8 mouse cellular contexts compared by ENCODE assay signal in the genomic region with DNA sequence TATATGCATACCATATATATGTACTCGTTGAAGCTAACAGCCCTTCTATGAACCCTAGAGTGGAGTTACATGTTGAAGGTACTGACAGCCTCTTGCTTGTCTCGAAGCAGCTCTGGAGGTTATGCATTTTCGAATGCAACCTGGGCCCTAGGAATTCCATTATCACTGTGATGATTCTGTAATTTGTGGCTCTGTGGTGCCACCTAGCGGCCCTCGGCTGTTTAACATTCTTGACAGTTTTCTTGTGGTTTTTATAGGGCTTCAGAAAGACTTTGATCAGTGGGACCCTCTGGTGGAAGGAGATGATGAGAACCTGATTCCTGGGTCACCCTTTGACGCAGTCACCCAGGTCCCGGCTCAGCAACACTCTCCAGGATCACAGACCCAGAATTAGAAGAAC. TPM values are rescaled to one million over a fixed set of nuclear protein-coding genes. Genes with fewer than 3 reads are reported as not detected.
A peak's percentile ranks its signal among the peaks of the same experiment; 100 is the strongest.
DNase-seq lines count a peak whose midpoint lies in the region; ATAC-seq and TF ChIP-seq lines count a peak whose summit lies in the region.

No protein-coding gene starts in this region.

- H3K79me2 ChIP-seq in liver, adult 2 months (ENCODE audit: control insufficient read depth, insufficient read depth, low read length): no peaks in the 10 kb centered on the region

- TF ChIP-seq POLR2A in liver, adult 2 months (IDR thresholded peaks at IDR 0.05; ENCODE audit: extremely low read depth, insufficient read depth, low read length): no peak

- H3K4me3 ChIP-seq in forebrain, embryonic 10.5 days: no peak overlapping the region
- no peak overlapping the region for H3K4me3 ChIP-seq in intestine, postnatal 0 days (ENCODE audit: low read depth, low read length)
- no peak overlapping the region for H3K4me3 ChIP-seq in liver, adult 2 months (ENCODE audit: insufficient read depth, low read depth, low read length)
- no peak overlapping the region for H3K4me3 ChIP-seq in neural tube, embryonic 13.5 days

- no peaks in the 10 kb centered on the region for H3K36me3 ChIP-seq in forebrain, embryonic 10.5 days (replicated peaks)
- H3K36me3 ChIP-seq in intestine, postnatal 0 days (ENCODE audit: control insufficient read depth, insufficient read depth): no peaks in the 10 kb centered on the region; the same call in 1 of the 2 replicates
- no peaks in the 10 kb centered on the region for H3K36me3 ChIP-seq in liver, adult 2 months (ENCODE audit: control insufficient read depth, insufficient read depth, low read length)
- no peaks in the 10 kb centered on the region for H3K36me3 ChIP-seq in neural tube, embryonic 13.5 days

- peak; percentile 27 for DNase-seq in urinary bladder, postnatal 14 days (ENCODE audit: low spot score)
- no peak for DNase-seq in urinary bladder, postnatal 36 days (ENCODE audit: low spot score in 2 of 2)
- DNase-seq in c-Kit-negative CD71-positive TER-119-positive erythroid progenitor cells, embryonic 14.5 days (ENCODE audit: low read depth, low spot score): peak; percentile 12
- DNase-seq in forebrain, embryonic 10.5 days (ENCODE audit: extremely low spot score, low spot score): peak; percentile 76
- no peak for DNase-seq in liver, adult 2 months (ENCODE audit: extremely low read depth, low read depth, low spot score)
- DNase-seq in urinary bladder, adult 2 months (ENCODE audit: low spot score): no peak

- no peak overlapping the region for H3K9ac ChIP-seq in intestine, postnatal 0 days (ENCODE audit: low read depth, low read length)
- H3K9ac ChIP-seq in liver, adult 2 months (ENCODE audit: low read depth, low read length): no peak overlapping the region
- H3K9ac ChIP-seq in neural tube, embryonic 13.5 days: no peak overlapping the region

- 33% methylated on average over 7 of the region's 7 CpGs for WGBS in forebrain, embryonic 10.5 days
- 14% methylated on average over 7 of the region's 7 CpGs for WGBS in intestine, postnatal 0 days
- WGBS in liver, adult 2 months: 19% methylated on average over 7 of the region's 7 CpGs
- WGBS in neural tube, embryonic 13.5 days: 24% methylated on average over 7 of the region's 7 CpGs

- H3K9me3 ChIP-seq in forebrain, embryonic 10.5 days: no peaks in the 10 kb centered on the region
- H3K9me3 ChIP-seq in intestine, postnatal 0 days (ENCODE audit: control insufficient read depth): no peaks in the 10 kb centered on the region
- no peaks in the 10 kb centered on the region for H3K9me3 ChIP-seq in neural tube, embryonic 13.5 days

- H3K4me2 ChIP-seq in intestine, postnatal 0 days (replicated peaks; ENCODE audit: low read depth): no peak overlapping the region
- H3K4me2 ChIP-seq in neural tube, embryonic 13.5 days: no peak overlapping the region

- H3K27ac ChIP-seq in forebrain, embryonic 10.5 days: no peak overlapping the region
- no peak overlapping the region for H3K27ac ChIP-seq in intestine, postnatal 0 days (ENCODE audit: low read depth, low read length)
- H3K27ac ChIP-seq in liver, adult 2 months (replicated peaks; ENCODE audit: insufficient read depth, low read depth, low read length): no peak overlapping the region
- no peak overlapping the region for H3K27ac ChIP-seq in neural tube, embryonic 13.5 days (replicated peaks)

- TF ChIP-seq CTCF in intestine, postnatal 0 days (IDR thresholded peaks at IDR 0.05; ENCODE audit: low read depth): peak; percentile 87
- TF ChIP-seq CTCF in liver, adult 2 months (IDR thresholded peaks at IDR 0.05; ENCODE audit: low read depth, low read length): peak; percentile 69; the same call in 1 of the 2 replicates

- no peak for ATAC-seq in intestine, postnatal 0 days
- ATAC-seq in neural tube, embryonic 13.5 days (ENCODE audit: low read depth): peak; percentile 46; the same call in 1 of the 2 replicates

- H3K4me1 ChIP-seq in forebrain, embryonic 10.5 days: no peaks in the 10 kb centered on the region
- H3K4me1 ChIP-seq in intestine, postnatal 0 days (replicated peaks; ENCODE audit: control insufficient read depth, insufficient read depth, low read length): no peaks in the 10 kb centered on the region
- H3K4me1 ChIP-seq in liver, adult 2 months (ENCODE audit: control insufficient read depth, insufficient read depth, low read length): no peaks in the 10 kb centered on the region
- H3K4me1 ChIP-seq in neural tube, embryonic 13.5 days (replicated peaks): no peaks in the 10 kb centered on the region

- no peaks in the 10 kb centered on the region for H3K27me3 ChIP-seq in forebrain, embryonic 10.5 days (ENCODE audit: poor library complexity, severe bottlenecking)
- no peaks in the 10 kb centered on the region for H3K27me3 ChIP-seq in intestine, postnatal 0 days (replicated peaks; ENCODE audit: control insufficient read depth, insufficient read depth, low read length)
- H3K27me3 ChIP-seq in liver, adult 2 months (ENCODE audit: control insufficient read depth, insufficient read depth, low read length): no peaks in the 10 kb centered on the region
- H3K27me3 ChIP-seq in neural tube, embryonic 13.5 days: no peaks in the 10 kb centered on the region

RNA-seq across cellular contexts. Expression of a gene that starts 18.5 kb away (rescaled TPM):
- polyA plus RNA-seq in forebrain, embryonic 10.5 days (2016; fragmentation: Nextera tagmentation; extraction: Ambion mirVana): 0.02 and 0.37 TPM in 2 replicates
- 2.5 and 2.6 TPM in 2 replicates for polyA plus RNA-seq in intestine, postnatal 0 days (2015; fragmentation: Nextera tagmentation; extraction: Ambion mirVana)
- not detected in 2 replicates for total RNA-seq in liver, adult 2 months (2014; rRNA removed)
- not detected in 2 replicates for polyA plus RNA-seq in liver, adult 2 months (2012; rRNA removed)
- polyA plus RNA-seq in neural tube, embryonic 13.5 days (2015; fragmentation: Nextera tagmentation; extraction: Ambion mirVana): 0.25 and 0.87 TPM in 2 replicates
- polyA plus RNA-seq in urinary bladder, adult 2 months (2012; rRNA removed): 0.14 and 0.38 TPM in 2 replicates

RNA-seq across cellular contexts. Expression of a gene that starts 43.7 kb away (rescaled TPM):
- 2.6 and 3.8 TPM in 2 replicates for polyA plus RNA-seq in forebrain, embryonic 10.5 days (2016; fragmentation: Nextera tagmentation; extraction: Ambion mirVana)
- polyA plus RNA-seq in intestine, postnatal 0 days (2015; fragmentation: Nextera tagmentation; extraction: Ambion mirVana): 27.9 and 31.9 TPM in 2 replicates
- 2.0 and 2.1 TPM in 2 replicates for total RNA-seq in liver, adult 2 months (2014; rRNA removed)
- polyA plus RNA-seq in liver, adult 2 months (2012; rRNA removed): 0.50 and 0.86 TPM in 2 replicates
- 63.6 and 66.2 TPM in 2 replicates for polyA plus RNA-seq in neural tube, embryonic 13.5 days (2015; fragmentation: Nextera tagmentation; extraction: Ambion mirVana)
- polyA plus RNA-seq in urinary bladder, adult 2 months (2012; rRNA removed): 52.2 and 55.9 TPM in 2 replicates

RNA-seq across cellular contexts. Expression of a gene that starts 55.4 kb away (rescaled TPM):
- polyA plus RNA-seq in forebrain, embryonic 10.5 days (2016; fragmentation: Nextera tagmentation; extraction: Ambion mirVana): 33.3 and 38.0 TPM in 2 replicates
- polyA plus RNA-seq in intestine, postnatal 0 days (2015; fragmentation: Nextera tagmentation; extraction: Ambion mirVana): 2.9 and 3.2 TPM in 2 replicates
- total RNA-seq in liver, adult 2 months (2014; rRNA removed): 2.6 and 3.0 TPM in 2 replicates
- polyA plus RNA-seq in liver, adult 2 months (2012; rRNA removed): 0.42 and 1.2 TPM in 2 replicates
- 92.2 and 96.9 TPM in 2 replicates for polyA plus RNA-seq in neural tube, embryonic 13.5 days (2015; fragmentation: Nextera tagmentation; extraction: Ambion mirVana)
- polyA plus RNA-seq in urinary bladder, adult 2 months (2012; rRNA removed): 11.2 and 12.3 TPM in 2 replicates

RNA-seq across cellular contexts. Expression of a gene that starts 55.6 kb away (rescaled TPM):
- polyA plus RNA-seq in forebrain, embryonic 10.5 days (2016; fragmentation: Nextera tagmentation; extraction: Ambion mirVana): 34.6 and 36.3 TPM in 2 replicates
- polyA plus RNA-seq in intestine, postnatal 0 days (2015; fragmentation: Nextera tagmentation; extraction: Ambion mirVana): 5.7 and 6.8 TPM in 2 replicates
- 39.7 and 51.4 TPM in 2 replicates for total RNA-seq in liver, adult 2 months (2014; rRNA removed)
- 9.0 and 9.6 TPM in 2 replicates for polyA plus RNA-seq in liver, adult 2 months (2012; rRNA removed)
- 13.2 TPM in 2 replicates for polyA plus RNA-seq in neural tube, embryonic 13.5 days (2015; fragmentation: Nextera tagmentation; extraction: Ambion mirVana)
- 9.9 and 10.5 TPM in 2 replicates for polyA plus RNA-seq in urinary bladder, adult 2 months (2012; rRNA removed)

Comparison
In these comparisons a context has a peak if more than half of its experiments do, and no peak if none do; other contexts are left out.
1. DNase-seq: peak in urinary bladder, postnatal 14 days (single experiment), c-Kit-negative CD71-positive TER-119-positive erythroid progenitor cells, embryonic 14.5 days (single experiment) and forebrain, embryonic 10.5 days (single experiment); none in urinary bladder, postnatal 36 days (0 of 2), liver, adult 2 months (single experiment) and urinary bladder, adult 2 months (single experiment).